Mouse (Mus musculus) spleen, embryonic (tissue): ENCODE results near the gene Prdm11.

Source experiments
- CTCF ChIA-PET: fragments of 350-600 bp; sonication (Branson Sonifier 250); formaldehyde crosslinking; loops from one replicate; lab custom pipeline; 2022; lab: Charles Lee

The Prdm11 gene

GRCm38 (mm10) chr2:93045818-93046508, at the start of gene Prdm11:
Gene Prdm11, minus strand, starts transcription at chr2:93046167.
- CTCF ChIA-PET, result no interaction called here

DNA sequence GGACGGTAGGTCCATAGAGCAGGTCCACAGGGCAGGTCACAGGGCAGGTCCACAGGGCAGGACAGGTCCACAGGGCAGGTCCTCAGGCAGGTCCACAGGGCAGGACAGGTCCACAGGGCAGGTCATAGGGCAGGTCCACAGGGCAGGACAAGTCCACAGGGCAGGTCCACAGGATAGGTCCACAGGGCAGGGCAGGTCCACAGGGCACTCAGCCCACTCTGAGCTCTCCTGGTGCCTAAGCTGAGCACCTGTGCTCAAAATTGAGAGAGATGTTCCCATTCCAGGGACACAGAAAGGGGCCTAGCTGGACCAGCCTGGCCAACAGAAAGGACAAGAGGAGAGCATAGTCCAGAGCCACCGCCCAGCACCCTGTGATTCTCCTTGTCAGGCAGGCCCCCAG, 46.4 kb upstream of the Prdm11 start:
- CTCF ChIA-PET, result no interaction called here

GRCm38 (mm10) chr2:93091679-93092078, 45.7 kb upstream of the Prdm11 start:
- CTCF ChIA-PET, result no interaction called here

- CTCF ChIA-PET, result no interaction called here
Observed at GRCm38 (mm10) chr2:93089379-93090089, 43.6 kb upstream of the Prdm11 start.

- CTCF ChIA-PET, result no interaction called here
Observed at GRCm38 (mm10) chr2:93088006-93088405, 42.0 kb upstream of the Prdm11 start.

DNA sequence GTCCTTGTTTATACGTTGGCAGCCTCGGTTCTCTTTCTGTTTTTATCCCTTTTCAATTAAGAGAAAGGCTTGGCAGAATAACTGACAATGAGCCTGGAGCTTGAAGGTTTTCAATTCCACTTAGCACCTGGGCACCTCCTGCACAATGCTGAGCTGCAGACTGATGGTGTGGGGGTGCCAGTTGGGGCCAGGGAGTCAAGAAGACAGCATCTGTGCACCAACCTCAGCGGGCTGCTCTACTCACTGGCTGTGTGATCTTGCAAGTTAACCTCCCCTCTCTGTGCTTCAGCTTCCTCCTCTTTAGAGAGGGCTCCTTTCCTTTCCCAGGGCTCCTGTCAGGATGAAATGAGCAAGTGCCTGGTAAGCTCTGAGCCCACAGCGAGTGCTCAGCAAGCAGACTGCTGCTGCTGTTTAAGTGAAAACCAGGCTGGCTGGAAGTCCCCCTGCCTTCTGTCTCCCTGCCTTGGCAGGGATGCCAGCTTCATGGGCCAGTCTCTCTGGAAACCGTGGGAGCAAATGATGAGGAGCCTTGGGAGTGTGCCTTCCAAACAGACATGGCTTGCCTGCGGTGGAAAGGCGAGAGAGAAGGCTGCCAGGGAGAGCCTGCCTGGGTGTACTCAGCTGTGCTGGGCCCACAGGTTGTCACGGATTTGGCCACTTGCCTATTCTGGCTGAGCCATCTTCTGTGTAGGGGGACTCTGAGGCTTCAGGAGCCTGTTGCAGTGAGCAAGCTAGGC, 39.5 kb upstream of the Prdm11 start:
- CTCF ChIA-PET, result no interaction called here

GRCm38 (mm10) chr2:93084481-93084880, 38.5 kb upstream of the Prdm11 start:
- CTCF ChIA-PET, result no interaction called here

- CTCF ChIA-PET, result interaction anchor here (0.6 kb wide), 1 partner anchor 702 kb away, joined by 3 read pairs; no protein-coding TSS in a partner anchor
Observed at GRCm38 (mm10) chr2:93083317-93083716, 37.4 kb upstream of the Prdm11 start.

- CTCF ChIA-PET, result interaction anchor here (0.6 kb wide), 1 partner anchor 703 kb away, joined by 3 read pairs; no protein-coding TSS in a partner anchor
Observed at GRCm38 (mm10) chr2:93082846-93083245, 36.9 kb upstream of the Prdm11 start.

GRCm38 (mm10) chr2:93080871-93081608, 35.1 kb upstream of the Prdm11 start:
- CTCF ChIA-PET, result interaction anchor here (0.6 to 0.7 kb wide), 2 partner anchors 337 to 919 kb away, joined by 3 to 4 read pairs; no protein-coding TSS in a partner anchor

GRCm38 (mm10) chr2:93079394-93079793, 33.4 kb upstream of the Prdm11 start:
- CTCF ChIA-PET, result no interaction called here

GRCm38 (mm10) chr2:93076578-93076955, 30.6 kb upstream of the Prdm11 start:
- CTCF ChIA-PET, result interaction anchor here (0.6 kb wide), 1 partner anchor 107 kb away, joined by 12 read pairs; no protein-coding TSS in a partner anchor

DNA sequence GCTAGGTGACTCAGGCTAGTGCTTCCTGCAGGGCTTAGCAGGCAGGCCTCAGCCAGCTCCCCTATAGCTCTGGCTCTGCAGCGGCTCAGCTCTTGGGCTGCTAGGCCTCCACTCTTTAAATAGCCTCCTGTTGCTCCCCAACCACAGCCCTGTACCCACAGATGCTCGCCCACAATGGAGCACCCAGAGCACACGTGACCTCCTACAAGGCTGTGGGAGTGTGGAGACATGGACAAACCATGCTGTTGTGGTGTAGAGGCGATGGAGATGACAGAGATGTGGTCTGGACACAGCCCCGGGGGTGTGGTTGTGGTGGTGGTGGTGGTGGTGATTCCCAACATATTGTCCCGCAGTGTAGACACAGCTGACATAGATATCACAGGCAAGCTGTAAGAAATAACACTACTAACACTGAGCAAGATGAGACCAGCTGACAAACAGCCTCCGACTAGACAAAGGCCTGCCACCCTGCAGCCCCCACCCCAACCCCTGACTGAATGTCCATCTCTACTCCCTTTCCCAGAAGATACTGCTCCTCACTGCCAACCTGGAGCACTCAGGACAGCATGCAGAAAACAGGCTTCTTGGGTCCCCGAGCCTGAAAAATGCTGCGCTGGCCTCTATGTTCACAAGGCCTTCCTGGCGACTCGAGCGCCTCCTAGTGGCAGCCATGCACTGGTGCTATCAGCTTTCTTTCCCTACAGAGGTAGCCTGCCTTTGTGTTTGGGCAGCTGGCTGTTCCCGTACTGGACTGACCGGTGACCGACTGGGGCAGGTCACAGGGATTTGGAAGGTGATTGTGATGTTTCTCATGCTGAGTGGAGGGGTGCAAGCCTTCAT, 30.0 kb upstream of the Prdm11 start:
- CTCF ChIA-PET, result interaction anchor here (0.6 kb wide), 1 partner anchor 108 kb away, joined by 12 read pairs; no protein-coding TSS in a partner anchor

DNA sequence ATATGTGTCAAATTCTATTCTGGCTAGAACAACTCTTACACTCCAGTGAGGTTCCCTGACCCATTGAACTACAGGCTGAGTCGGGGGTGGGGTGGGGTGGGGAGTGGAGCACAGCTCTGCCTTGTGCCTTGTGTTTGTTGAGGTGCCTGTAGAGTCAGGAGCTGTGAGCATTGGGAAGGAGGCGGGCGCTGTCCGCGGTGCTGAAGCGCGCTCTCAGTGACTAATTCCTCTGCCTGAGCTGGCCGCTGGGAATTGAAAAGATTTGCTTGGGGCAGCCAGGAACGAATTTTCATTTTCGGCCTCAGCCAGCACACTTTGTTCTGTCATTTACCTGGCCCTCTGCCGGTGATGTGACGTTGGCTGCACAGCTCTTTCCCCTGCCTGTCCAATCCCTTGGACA, 25.7 kb upstream of the Prdm11 start:
- CTCF ChIA-PET, result interaction anchor here (0.6 to 1.3 kb wide), 5 partner anchors 13 to 127 kb away, joined by 3 to 7 read pairs (median 4); no protein-coding TSS in a partner anchor

- CTCF ChIA-PET, result interaction anchor here (0.7 to 2.5 kb wide), 3 partner anchors 130 to 148 kb away, joined by 3 to 7 read pairs (median 3); no protein-coding TSS in a partner anchor
Observed at GRCm38 (mm10) chr2:93068942-93069341, 23.0 kb upstream of the Prdm11 start.

DNA sequence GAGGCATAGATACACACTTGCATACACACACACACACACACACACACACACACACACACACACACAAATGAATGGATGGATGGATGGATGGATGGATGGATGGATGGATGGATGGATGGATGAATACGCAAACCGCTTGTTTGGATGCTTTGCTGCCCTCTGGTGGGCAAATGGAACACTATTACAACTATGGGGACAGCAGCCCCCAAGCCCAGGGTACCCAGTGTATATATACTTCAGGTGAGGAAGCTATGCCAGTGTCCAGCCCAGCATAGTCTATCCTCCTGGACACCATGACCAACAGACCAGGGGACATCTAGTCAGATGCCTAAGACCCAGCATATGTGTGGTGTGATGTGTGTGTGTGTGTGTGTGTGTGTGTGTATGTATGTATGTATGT, 17.4 kb upstream of the Prdm11 start:
- CTCF ChIA-PET, result no interaction called here

DNA sequence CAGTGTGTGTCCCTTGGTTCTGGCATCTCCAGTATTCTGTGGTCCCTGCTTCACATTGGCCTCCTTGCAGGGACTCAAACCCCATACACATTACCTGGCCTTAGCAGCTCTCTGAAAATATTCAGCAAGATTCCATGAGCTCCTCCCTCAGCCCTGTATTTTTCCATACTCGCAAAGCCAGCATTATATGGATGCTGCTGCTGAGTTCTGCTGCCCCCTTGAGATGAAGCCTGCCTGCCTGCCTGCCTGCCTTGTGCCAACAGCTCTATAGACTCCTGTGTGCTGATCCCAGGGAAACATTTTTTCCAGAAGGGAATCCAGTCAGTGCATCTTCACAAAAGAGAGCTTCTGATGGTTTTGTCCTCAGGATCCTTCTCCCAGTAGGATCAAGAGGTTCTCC, 5.9 kb upstream of the Prdm11 start:
- CTCF ChIA-PET, result no interaction called here

GRCm38 (mm10) chr2:93048601-93049323, 2.8 kb upstream of the Prdm11 start:
- CTCF ChIA-PET, result interaction anchor here (0.7 kb wide), 1 partner anchor 383 kb away, joined by 9 read pairs; no protein-coding TSS in a partner anchor

DNA sequence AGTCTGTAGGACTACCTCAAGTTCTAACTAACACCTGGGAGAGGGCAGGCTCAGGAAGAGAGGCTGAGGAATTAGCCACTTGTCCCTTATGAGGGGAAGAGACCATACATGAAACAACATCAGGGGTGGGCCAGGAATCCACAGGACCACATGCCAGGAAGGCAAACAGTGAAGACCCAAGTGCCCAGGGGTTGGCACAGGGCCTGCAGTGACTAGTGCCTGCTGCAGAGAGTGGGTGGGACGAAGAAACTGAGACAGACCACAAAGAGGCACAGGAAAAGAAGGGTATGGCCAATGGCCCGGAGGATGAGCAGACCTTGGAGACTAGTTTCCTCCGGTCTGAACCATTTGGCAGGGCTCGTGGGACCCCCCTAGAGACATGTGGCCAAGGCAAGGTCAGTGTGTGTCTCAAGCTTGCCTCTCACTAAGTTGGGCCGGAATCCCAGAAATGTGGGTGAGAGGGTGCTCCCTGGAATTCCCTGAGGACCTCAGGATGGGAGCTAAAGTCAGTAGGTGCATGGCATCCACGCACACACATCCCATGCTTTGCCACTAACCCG, 1.6 kb upstream of the Prdm11 start:
- CTCF ChIA-PET, result no interaction called here
